Mouse (Mus musculus) liver, postnatal 0 days (tissue): ENCODE results near the gene Nadk2.

Experiments
- CTCF ChIP-seq: sonication (generic); IDR thresholded peaks from 2 replicates; pipeline ENCODE4 v1.5.1; 2016; ENCODE audit warnings: antibody characterized with exemption, low read depth
- EP300 ChIP-seq: IDR thresholded peaks from 2 replicates; pipeline ENCODE4 v1.6.1; 2016; ENCODE audit warnings: antibody characterized with exemption, low read depth, mild to moderate bottlenecking

- TF ChIP-seq CTCF (no peak), EP300 (no peak)
These were observed 19.6 kb downstream of the Nadk2 start for GRCm38 (mm10) chr15:9090662-9091061.
